Mouse (Mus musculus) MEL (cell line): ENCODE results near the gene Mapkbp1. TPM values are rescaled to one million over a fixed set of nuclear protein-coding genes. Genes with fewer than 3 reads are reported as not detected.
A peak's percentile ranks its signal among the peaks of the same experiment; 100 is the strongest.

Experiments used
- DNase-seq: peaks from one replicate; pipeline ENCODE4 v3.0.0; 2011; ENCODE audit warnings: low read depth, low spot score
- H3K27ac ChIP-seq: 2 replicates; pipeline ENCODE4 v1.5.1; 2012; ENCODE audit warnings: low read depth, mild to moderate bottlenecking, control low read depth, low read length, moderate library complexity; ENCODE audit not compliant: control insufficient read depth
- H3K27me3 ChIP-seq, 2 experiments: fragments of 150-350 bp in 1 of 2; sonication (generic) in 1 of 2; 2 replicates each; pipeline ENCODE4 v1.6.1; 2012; ENCODE audit warnings: low read length in 2 of 2, mild to moderate bottlenecking in 2 of 2, improper control_type of control experiment in 1 of 2, moderate library complexity in 1 of 2; ENCODE audit not compliant: insufficient read depth in 2 of 2, control insufficient read depth in 1 of 2
- H3K36me3 ChIP-seq, 2 experiments: 2 replicates each; pipeline ENCODE4 v1.6.1; 2012 to 2014; ENCODE audit warnings: low read length in 2 of 2, improper control_type of control experiment in 1 of 2, inconsistent platforms in 1 of 2, mild to moderate bottlenecking in 1 of 2; ENCODE audit not compliant: insufficient read depth in 2 of 2, control insufficient read depth in 1 of 2
- H3K4me1 ChIP-seq, 2 experiments: fragments of 150-350 bp in 1 of 2; sonication (generic) in 1 of 2; 2 replicates each; pipeline ENCODE4 v1.6.1; 2012; ENCODE audit warnings: low read length in 2 of 2, improper control_type of control experiment in 1 of 2, mild to moderate bottlenecking in 1 of 2; ENCODE audit not compliant: insufficient read depth in 2 of 2, control insufficient read depth in 1 of 2
- H3K4me3 ChIP-seq, 2 experiments: fragments of 150-350 bp in 1 of 2; sonication (generic) in 1 of 2; 2 replicates each; pipeline ENCODE4 v1.5.1; 2012; ENCODE audit warnings: low read depth in 2 of 2, low read length in 2 of 2, mild to moderate bottlenecking in 2 of 2, moderate library complexity in 2 of 2, control low read depth in 1 of 2, improper control_type of control experiment in 1 of 2; ENCODE audit not compliant: control insufficient read depth in 1 of 2, insufficient read depth in 1 of 2
- H3K79me2 ChIP-seq: 2 replicates; pipeline ENCODE4 v1.6.1; 2012; ENCODE audit warnings: mild to moderate bottlenecking, low read length, moderate library complexity; ENCODE audit not compliant: control insufficient read depth, poor library complexity, insufficient read depth
- H3K9ac ChIP-seq: 2 replicates; pipeline ENCODE4 v1.6.1; 2012; ENCODE audit warnings: low read depth, mild to moderate bottlenecking, control low read depth, low read length, moderate library complexity; ENCODE audit not compliant: control insufficient read depth, poor library complexity, severe bottlenecking
- H3K9me3 ChIP-seq: fragments of 150-350 bp; sonication (generic); replicated peaks from 2 replicates; pipeline ENCODE4 v1.6.1; 2012; ENCODE audit warnings: mild to moderate bottlenecking, low read length, improper control_type of control experiment, moderate library complexity; ENCODE audit not compliant: insufficient read depth
- BHLHE40 ChIP-seq: IDR thresholded peaks from 2 replicates; pipeline ENCODE4 v1.6.1; 2012; ENCODE audit warnings: low read depth, mild to moderate bottlenecking, inconsistent platforms, low read length, improper control_type of control experiment, borderline replicate concordance
- CHD1 ChIP-seq: IDR thresholded peaks from 2 replicates; pipeline ENCODE4 v1.6.1; 2012; ENCODE audit warnings: low read depth, mild to moderate bottlenecking, inconsistent platforms, low read length, improper control_type of control experiment
- CHD2 ChIP-seq: IDR thresholded peaks from 2 replicates; pipeline ENCODE4 v1.6.1; 2011; ENCODE audit warnings: low read length, improper control_type of control experiment
- CTCF ChIP-seq, 3 experiments: IDR thresholded peaks in 2 of 3; conservative IDR thresholded peaks in 1 of 3; 2 replicates each; pipeline ENCODE4 v1.5.1; 2011 to 2012; ENCODE audit warnings: low read length in 3 of 3, low read depth in 2 of 3, mild to moderate bottlenecking in 2 of 3, improper control_type of control experiment in 1 of 3, inconsistent platforms in 1 of 3, mixed read lengths in 1 of 3, moderate library complexity in 1 of 3; ENCODE audit not compliant: control insufficient read depth in 1 of 3, insufficient read depth in 1 of 3, poor library complexity in 1 of 3, severe bottlenecking in 1 of 3
- EP300 ChIP-seq, 2 experiments: IDR thresholded peaks; 2 replicates each; pipeline ENCODE4 v1.6.1; 2011; ENCODE audit warnings: improper control_type of control experiment in 2 of 2, low read length in 2 of 2, low read depth in 1 of 2, mild to moderate bottlenecking in 1 of 2
- GABPA ChIP-seq: IDR thresholded peaks from 2 replicates; pipeline ENCODE4 v1.6.1; 2012; ENCODE audit warnings: low read depth, mild to moderate bottlenecking, inconsistent platforms, low read length, improper control_type of control experiment, moderate library complexity
- GATA1 ChIP-seq: IDR thresholded peaks from 2 replicates; pipeline ENCODE4 v1.6.1; 2011; ENCODE audit warnings: low read depth, low read length, improper control_type of control experiment
- HCFC1 ChIP-seq: IDR thresholded peaks from 2 replicates; pipeline ENCODE4 v1.6.1; 2012; ENCODE audit warnings: low read depth, mild to moderate bottlenecking, inconsistent platforms, low read length, improper control_type of control experiment, moderate library complexity
- JUND ChIP-seq: IDR thresholded peaks from 2 replicates; pipeline ENCODE4 v1.6.1; 2011; ENCODE audit warnings: low read depth, mild to moderate bottlenecking, improper control_type of control experiment, low read length
- KAT2A ChIP-seq: conservative IDR thresholded peaks from 2 replicates; pipeline ENCODE4 v1.6.1; 2012; ENCODE audit warnings: low read depth, low read length, improper control_type of control experiment, inconsistent platforms
- MAFK ChIP-seq: IDR thresholded peaks from 2 replicates; pipeline ENCODE4 v1.6.1; 2011; ENCODE audit warnings: low read depth, mild to moderate bottlenecking, low read length, improper control_type of control experiment, borderline replicate concordance
- MAX ChIP-seq: IDR thresholded peaks from 2 replicates; pipeline ENCODE4 v1.6.1; 2011; ENCODE audit warnings: low read length, improper control_type of control experiment
- MAZ ChIP-seq: IDR thresholded peaks from 2 replicates; pipeline ENCODE4 v1.6.1; 2012; ENCODE audit warnings: low read depth, mild to moderate bottlenecking, inconsistent platforms, low read length, improper control_type of control experiment
- MXI1 ChIP-seq: IDR thresholded peaks from 2 replicates; pipeline ENCODE4 v1.6.1; 2011; ENCODE audit warnings: mild to moderate bottlenecking, low read depth, low read length, improper control_type of control experiment
- MYB ChIP-seq: IDR thresholded peaks from 2 replicates; pipeline ENCODE4 v1.6.1; 2011; ENCODE audit warnings: mild to moderate bottlenecking, low read depth, low read length, improper control_type of control experiment
- MYC ChIP-seq: IDR thresholded peaks from 2 replicates; pipeline ENCODE4 v1.6.1; 2011; ENCODE audit warnings: low read depth, mild to moderate bottlenecking, low read length, improper control_type of control experiment, moderate library complexity
- NELFE ChIP-seq: IDR thresholded peaks from 2 replicates; pipeline ENCODE4 v1.6.1; 2011; ENCODE audit warnings: low read depth, low read length, improper control_type of control experiment
- NRF1 ChIP-seq: IDR thresholded peaks from 2 replicates; pipeline ENCODE4 v1.6.1; 2014; ENCODE audit warnings: low read depth, mild to moderate bottlenecking, inconsistent platforms, low read length, improper control_type of control experiment, moderate library complexity; ENCODE audit not compliant: poor library complexity, insufficient read depth, severe bottlenecking
- POLR2A ChIP-seq, 2 experiments: IDR thresholded peaks; 2 replicates each; pipeline ENCODE4 v1.6.1; 2011 to 2012; ENCODE audit warnings: low read length in 2 of 2, mild to moderate bottlenecking in 2 of 2, control low read depth in 1 of 2, improper control_type of control experiment in 1 of 2, low read depth in 1 of 2, moderate library complexity in 1 of 2; ENCODE audit not compliant: control insufficient read depth in 1 of 2, insufficient read depth in 1 of 2, poor library complexity in 1 of 2
- POLR2AphosphoS2 ChIP-seq: IDR thresholded peaks from 2 replicates; pipeline ENCODE4 v1.6.1; 2011; ENCODE audit warnings: low read length, improper control_type of control experiment
- RAD21 ChIP-seq: IDR thresholded peaks from 2 replicates; pipeline ENCODE4 v1.6.1; 2011; ENCODE audit warnings: mild to moderate bottlenecking, low read depth, low read length, improper control_type of control experiment
- RCOR1 ChIP-seq: IDR thresholded peaks from 2 replicates; pipeline ENCODE4 v1.6.1; 2012; ENCODE audit warnings: low read depth, mild to moderate bottlenecking, inconsistent platforms, low read length, improper control_type of control experiment
- SIN3A ChIP-seq: IDR thresholded peaks from 2 replicates; pipeline ENCODE4 v1.6.1; 2012; ENCODE audit warnings: low read length, improper control_type of control experiment, inconsistent platforms
- SMC3 ChIP-seq: IDR thresholded peaks from 2 replicates; pipeline ENCODE4 v1.6.1; 2011; ENCODE audit warnings: low read depth, low read length, improper control_type of control experiment
- TCF12 ChIP-seq: IDR thresholded peaks from 2 replicates; pipeline ENCODE4 v1.6.1; 2014; ENCODE audit warnings: low read depth, mild to moderate bottlenecking, inconsistent platforms, low read length, improper control_type of control experiment, moderate library complexity
- UBTF ChIP-seq: IDR thresholded peaks from 2 replicates; pipeline ENCODE4 v1.6.1; 2012; ENCODE audit warnings: low read depth, mild to moderate bottlenecking, inconsistent platforms, low read length, improper control_type of control experiment, moderate library complexity, borderline replicate concordance; ENCODE audit not compliant: insufficient read depth
- USF1 ChIP-seq: IDR thresholded peaks from 2 replicates; pipeline ENCODE4 v1.6.1; 2014; ENCODE audit warnings: low read depth, mild to moderate bottlenecking, inconsistent platforms, low read length, improper control_type of control experiment, moderate library complexity
- ZC3H11A ChIP-seq: IDR thresholded peaks from 2 replicates; pipeline ENCODE4 v1.6.1; 2012; ENCODE audit warnings: low read depth, mild to moderate bottlenecking, inconsistent platforms, low read length, improper control_type of control experiment
- ZKSCAN1 ChIP-seq: IDR thresholded peaks from 2 replicates; pipeline ENCODE4 v1.6.1; 2012; ENCODE audit warnings: low read depth, mild to moderate bottlenecking, inconsistent platforms, low read length, improper control_type of control experiment, moderate library complexity
- ZMIZ1 ChIP-seq: IDR thresholded peaks from 2 replicates; pipeline ENCODE4 v1.6.1; 2012; ENCODE audit warnings: low read depth, mild to moderate bottlenecking, inconsistent platforms, low read length, improper control_type of control experiment, moderate library complexity
- ZNF384 ChIP-seq: IDR thresholded peaks from 2 replicates; pipeline ENCODE4 v1.6.1; 2012; ENCODE audit warnings: low read depth, mild to moderate bottlenecking, inconsistent platforms, low read length, improper control_type of control experiment
- polyA plus RNA-seq, 2 experiments: library from polyadenylated mRNA; stranded (reverse) in 1 of 2; unstranded in 1 of 2; fragments of >175 nt in 1 of 2; fragments of >200 nt in 1 of 2; gene quantifications; 2 replicates each; pipeline versions ENCODE4 v1.2.1 to v1.2.4; 2012; ENCODE audit warnings: low replicate concordance in 2 of 2, low read depth in 1 of 2; ENCODE audit not compliant: insufficient read length in 2 of 2, insufficient read depth in 1 of 2, missing spikeins in 1 of 2
- total RNA-seq: library from RNA; depleted of rRNA; stranded (reverse); fragments of 300-350 nt; gene quantifications from 2 replicates; pipeline ENCODE4 v1.2.3, GENCODE M21; 2012

Gene Mapkbp1
- total and polyA plus RNA-seq, 3 experiments = 2.5 to 4.9 TPM; not detected in 1

GRCm38 (mm10) chr2:120049632-120050274, 77.3 kb downstream of the Mapkbp1 start:
- no peak for TF ChIP-seq MYC
- no peak for TF ChIP-seq CHD2
- TF ChIP-seq UBTF = no peak
- TF ChIP-seq MYB = no peak
- TF ChIP-seq RAD21 = peak; percentile 31
- TF ChIP-seq SIN3A = no peak
- 0 out of 2 replicates have a peak, but pooled peaks have one; percentile 14 for TF ChIP-seq ZC3H11A
- no peak for TF ChIP-seq HCFC1
- no peak for TF ChIP-seq ZKSCAN1
- no peak for TF ChIP-seq USF1
- no peak for TF ChIP-seq NELFE
- no peak for TF ChIP-seq POLR2AphosphoS2
- TF ChIP-seq CTCF (IDR thresholded peaks at IDR 0.05 in 2 of 3, conservative IDR thresholded peaks at IDR 0.05 in 1 of 3; ENCODE audit: control insufficient read depth in 1 of 3, insufficient read depth in 1 of 3, low read depth in 2 of 3, low read length in 3 of 3, poor library complexity in 1 of 3, severe bottlenecking in 1 of 3) = peak in 2 of 3 experiments; percentile 57 to 62; a peak in 5 of 6 replicates
- no peak for TF ChIP-seq MAZ
- TF ChIP-seq TCF12 = no peak
- TF ChIP-seq GABPA = no peak
- no peak for TF ChIP-seq GATA1
- TF ChIP-seq CHD1 = no peak
- TF ChIP-seq POLR2A (IDR thresholded peaks at IDR 0.05; ENCODE audit: control insufficient read depth in 1 of 2, insufficient read depth in 1 of 2, low read depth in 1 of 2, low read length in 2 of 2, poor library complexity in 1 of 2) = no peak
- TF ChIP-seq KAT2A = no peak
- TF ChIP-seq SMC3 = peak; percentile 54
- no peak for TF ChIP-seq MAFK
- no peak for TF ChIP-seq BHLHE40
- no peak for TF ChIP-seq JUND
- TF ChIP-seq ZNF384 = no peak
- no peak for TF ChIP-seq NRF1
- no peak for TF ChIP-seq MAX
- TF ChIP-seq RCOR1 = no peak
- no peak for TF ChIP-seq EP300 (IDR thresholded peaks at IDR 0.05; ENCODE audit: low read depth in 1 of 2, low read length in 2 of 2)
- TF ChIP-seq MXI1 = no peak
- no peak for TF ChIP-seq ZMIZ1
- H3K4me1 ChIP-seq = no peaks in the 10 kb centered on the region; a peak in 1 of 4 replicates
- H3K36me3 ChIP-seq = no peaks in the 10 kb centered on the region
- H3K27me3 ChIP-seq = no peaks in the 10 kb centered on the region; a peak in 1 of 4 replicates
- H3K79me2 ChIP-seq = no peaks in the 10 kb centered on the region
- H3K9ac ChIP-seq = no peak overlapping the region
- H3K4me3 ChIP-seq = no peak overlapping the region
- no peak overlapping the region for H3K27ac ChIP-seq
- no peak for DNase-seq
- H3K9me3 ChIP-seq = no peaks in the 10 kb centered on the region
